Mouse (Mus musculus): ENCODE data around the gene Gja10. TPM values are rescaled to one million over a fixed set of nuclear protein-coding genes. Genes with fewer than 3 reads are reported as not detected.

Gene Gja10
- polyA plus RNA-seq, 1 experiment from 2014 or later = not detected

- H3K4me3 ChIP-seq (ENCODE audit: low read depth, low read length) = no peak overlapping the region
- H3K4me1 ChIP-seq (ENCODE audit: control insufficient read depth, insufficient read depth, low read length) = no peaks in the 10 kb centered on the region
- H3K27ac ChIP-seq (ENCODE audit: low read depth, low read length) = no peak overlapping the region
- 73% methylated on average over 1 of the region's 1 CpGs for WGBS (ENCODE audit: insufficient replicate concordance)
- no peak for ATAC-seq (replicated peaks; ENCODE audit: insufficient number of reproducible peaks, low FRiP score, low TSS enrichment)
- no peak overlapping the region for H3K9ac ChIP-seq (ENCODE audit: low read depth, low read length)
- no peaks in the 10 kb centered on the region for H3K9me3 ChIP-seq (replicated peaks; ENCODE audit: control insufficient read depth, low read length)
- H3K27me3 ChIP-seq (ENCODE audit: control insufficient read depth, insufficient read depth, low read length) = no peaks in the 10 kb centered on the region
- H3K4me2 ChIP-seq = no peak overlapping the region
- no peaks in the 10 kb centered on the region for H3K36me3 ChIP-seq (ENCODE audit: control insufficient read depth, insufficient read depth, low read length)
Observed at GRCm38 (mm10) chr4:32549150-32549549, 53.4 kb downstream of the Gja10 start.

Other genes starting within 250 kb of the Gja10 start
- 30.0 and 42.0 TPM in 2 replicates for gene Casp8ap2, start 12.7 kb upstream of the Gja10 start, polyA plus RNA-seq (2014; fragmentation: Nextera tagmentation; extraction: Ambion mirVana)
- gene Mdn1, start 54.4 kb upstream of the Gja10 start, polyA plus RNA-seq (2014; fragmentation: Nextera tagmentation; extraction: Ambion mirVana) = 13.6 and 17.6 TPM in 2 replicates
- gene Lyrm2, start 197.5 kb upstream of the Gja10 start, polyA plus RNA-seq (2014; fragmentation: Nextera tagmentation; extraction: Ambion mirVana) = 122 and 132 TPM in 2 replicates

All from heart, embryonic 11.5 days (tissue).